Mouse (Mus musculus) lung, postnatal 0 days (tissue): ENCODE results near the gene Pde10a. TPM values are rescaled to one million over a fixed set of nuclear protein-coding genes. Genes with fewer than 3 reads are reported as not detected.
A peak's percentile ranks its signal among the peaks of the same experiment; 100 is the strongest.

ENCODE experiments used
- ATAC-seq: fragments of 200-750 bp; cut with Nextera tagmentation; 2 replicates; pipeline ENCODE4 v1.8.0; 2017; ENCODE audit warnings: moderate library complexity
- DNase-seq: peaks from one replicate; pipeline ENCODE4 v3.0.0-alpha.2; 2016; ENCODE audit warnings: low spot score
- H3K27ac ChIP-seq: fragments of 300-500 bp; sonication (generic); 2 replicates; pipeline ENCODE4 v1.5.1; 2014; ENCODE audit warnings: antibody characterized with exemption, mild to moderate bottlenecking, low read length, mixed read lengths
- H3K27me3 ChIP-seq: fragments of 300-500 bp; sonication (generic); replicated peaks from 2 replicates; pipeline ENCODE4 v1.6.1; 2014; ENCODE audit warnings: low read length, mixed read lengths; ENCODE audit not compliant: insufficient read depth
- H3K36me3 ChIP-seq: fragments of 300-500 bp; sonication (generic); 2 replicates; pipeline ENCODE4 v1.6.1; 2014; ENCODE audit warnings: low read length, mixed read lengths; ENCODE audit not compliant: insufficient read depth
- H3K4me1 ChIP-seq: fragments of 300-500 bp; sonication (generic); 2 replicates; pipeline ENCODE4 v1.6.1; 2014; ENCODE audit warnings: antibody characterized with exemption, low read depth, low read length, mixed read lengths; ENCODE audit not compliant: insufficient read depth
- H3K4me2 ChIP-seq: fragments of 300-500 bp; sonication (generic); replicated peaks from 2 replicates; pipeline ENCODE4 v1.6.1; 2014; ENCODE audit warnings: low read depth, mild to moderate bottlenecking, low read length, moderate library complexity, mixed read lengths
- H3K4me3 ChIP-seq: fragments of 300-500 bp; sonication (generic); 2 replicates; pipeline ENCODE4 v1.5.1; 2014; ENCODE audit warnings: low read depth, low read length
- H3K9ac ChIP-seq: fragments of 300-500 bp; sonication (generic); replicated peaks from 2 replicates; pipeline ENCODE4 v1.6.1; 2014; ENCODE audit warnings: low read depth, mild to moderate bottlenecking
- H3K9me3 ChIP-seq: fragments of 300-500 bp; sonication (generic); 2 replicates; pipeline ENCODE4 v1.6.1; 2016; ENCODE audit warnings: low read length, mixed read lengths
- CTCF ChIP-seq: IDR thresholded peaks from 2 replicates; pipeline ENCODE4 v1.5.1; 2016; ENCODE audit warnings: antibody characterized with exemption, mild to moderate bottlenecking
- EP300 ChIP-seq: IDR thresholded peaks from 2 replicates; pipeline ENCODE4 v1.6.1; 2016; ENCODE audit warnings: antibody characterized with exemption, mild to moderate bottlenecking, control low read depth
- WGBS: fragments of 180-500 bp; shearing (Covaris S2); extraction: QIAGEN DNeasy Blood & Tissue Kit; methylation state at CpG from one replicate; pipeline ENCODE4 v1.1.7; 2014; 5-methylcytosine and 5-hydroxymethylcytosine counted together
- polyA plus RNA-seq: library from polyadenylated mRNA; unstranded; fragments of >200 nt; fragmentation: Nextera tagmentation; extraction: Ambion mirVana; gene quantifications from 2 replicates; pipeline ENCODE4 v1.2.1, GENCODE M21; 2015

The Pde10a gene
- polyA plus RNA-seq, 1 experiment from 2014 or later: 0.86 TPM

DNA sequence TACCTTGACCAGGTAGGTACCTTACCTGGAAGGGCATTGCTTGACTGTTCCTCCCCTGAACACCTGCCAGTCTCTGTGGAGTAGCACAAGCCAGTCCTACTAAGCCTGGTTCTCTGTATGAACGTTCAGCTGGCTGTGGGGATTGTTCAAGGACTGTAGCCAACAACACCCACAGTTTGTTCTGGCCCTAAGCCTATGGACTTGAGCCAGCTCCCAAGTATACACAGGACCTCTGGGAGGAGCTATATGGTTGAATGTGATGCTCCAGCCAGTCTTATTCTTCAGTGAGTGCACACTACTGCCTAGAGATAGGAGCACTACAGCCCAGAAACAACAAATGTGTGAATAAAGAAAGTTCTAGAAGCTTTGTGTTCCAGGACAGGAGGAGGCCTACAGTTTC is 238.1 kb downstream of the Pde10a start:
- ATAC-seq (peak; percentile 14; the same call in 1 of the 2 replicates), DNase-seq (peak; percentile 17)
- Histone ChIP-seq H3K4me2 (no peak overlapping the region), H3K27ac (no peak overlapping the region), H3K27me3 (no peaks in the 10 kb centered on the region), H3K4me1 (no peaks in the 10 kb centered on the region), H3K9me3 (no peaks in the 10 kb centered on the region), H3K9ac (no peak overlapping the region), H3K4me3 (no peak overlapping the region), H3K36me3 (no peaks in the 10 kb centered on the region)
- TF ChIP-seq EP300: no peak
- no peak for TF ChIP-seq CTCF
- WGBS: 12% methylated on average over 1 of the region's 1 CpGs

DNA sequence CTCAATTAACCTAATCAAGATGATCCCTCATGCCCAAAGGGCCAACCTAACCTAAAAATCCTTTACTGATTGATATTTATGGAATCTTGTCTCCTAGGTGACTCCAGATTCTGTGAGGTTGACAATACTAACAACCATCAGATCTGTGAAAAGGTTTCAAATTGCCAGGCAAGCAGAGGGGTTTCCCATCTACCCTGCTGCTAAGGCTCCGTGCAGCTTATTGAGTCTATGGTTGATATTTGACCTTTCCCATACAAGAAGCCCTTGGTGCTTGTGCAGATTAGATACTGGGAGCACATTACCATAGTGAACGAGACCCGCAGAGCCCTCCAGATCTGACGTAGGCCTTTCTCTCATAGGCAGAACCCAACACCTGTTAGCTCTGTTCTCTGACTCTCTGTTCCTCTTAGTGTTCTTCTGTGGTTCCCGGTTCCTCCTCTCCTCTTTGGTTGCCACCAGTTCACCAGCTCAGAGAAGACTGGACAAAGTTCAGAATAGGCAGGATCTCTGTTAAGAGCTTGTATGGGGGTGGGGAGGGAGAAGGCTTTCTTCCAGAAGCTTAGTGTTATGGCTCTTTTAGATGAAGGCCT is 240.9 kb downstream of the Pde10a start:
- no peak overlapping the region for H3K4me3 ChIP-seq
- no peak overlapping the region for H3K27ac ChIP-seq
- no peaks in the 10 kb centered on the region for H3K4me1 ChIP-seq
- ATAC-seq (no peak), DNase-seq (no peak)
- H3K27me3 ChIP-seq: no peaks in the 10 kb centered on the region
- H3K9ac ChIP-seq: no peak overlapping the region
- no peaks in the 10 kb centered on the region for H3K36me3 ChIP-seq
- TF ChIP-seq EP300 (no peak), CTCF (no peak)
- H3K9me3 ChIP-seq: no peaks in the 10 kb centered on the region
- H3K4me2 ChIP-seq: no peak overlapping the region
- WGBS: 76% methylated on average over 5 of the region's 5 CpGs

- Histone ChIP-seq H3K27ac (no peak overlapping the region), H3K4me1 (no peaks in the 10 kb centered on the region), H3K4me3 (no peak overlapping the region), H3K36me3 (no peaks in the 10 kb centered on the region), H3K27me3 (no peaks in the 10 kb centered on the region), H3K9ac (no peak overlapping the region), H3K9me3 (no peaks in the 10 kb centered on the region), H3K4me2 (no peak overlapping the region)
- DNase-seq (no peak), ATAC-seq (no peak)
- 55% methylated on average over 1 of the region's 1 CpGs for WGBS
- TF ChIP-seq EP300 (no peak), CTCF (no peak)
Observed at GRCm38 (mm10) chr17:8769155-8769554, 244.0 kb downstream of the Pde10a start.

DNA sequence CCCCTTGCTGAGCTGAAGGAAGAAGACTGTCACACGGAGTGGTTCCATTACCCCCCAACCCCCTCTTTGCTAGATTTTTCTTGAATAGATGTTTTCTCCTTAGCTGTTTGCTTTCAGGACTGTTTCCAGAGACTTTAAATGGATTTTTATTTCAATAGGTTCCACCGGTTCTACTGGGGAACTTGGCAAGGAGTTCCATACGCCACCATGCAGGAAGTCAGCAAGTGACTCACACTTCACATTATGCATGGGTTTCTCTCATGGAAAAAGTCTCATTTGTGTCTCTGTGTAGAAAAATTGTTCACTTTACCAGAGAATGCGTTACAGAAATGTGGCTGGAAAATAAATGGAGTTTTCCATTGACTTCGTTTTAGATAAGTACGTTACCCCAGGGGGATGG is 248.2 kb downstream of the Pde10a start:
- no peak overlapping the region for H3K9ac ChIP-seq
- H3K4me2 ChIP-seq: no peak overlapping the region
- no peaks in the 10 kb centered on the region for H3K27me3 ChIP-seq
- ATAC-seq (no peak), DNase-seq (no peak)
- no peaks in the 10 kb centered on the region for H3K4me1 ChIP-seq
- WGBS: 71% methylated on average over 6 of the region's 6 CpGs
- TF ChIP-seq EP300 (no peak), CTCF (no peak)
- H3K36me3 ChIP-seq: no peaks in the 10 kb centered on the region
- H3K9me3 ChIP-seq: no peaks in the 10 kb centered on the region
- no peak overlapping the region for H3K4me3 ChIP-seq
- no peak overlapping the region for H3K27ac ChIP-seq

DNA sequence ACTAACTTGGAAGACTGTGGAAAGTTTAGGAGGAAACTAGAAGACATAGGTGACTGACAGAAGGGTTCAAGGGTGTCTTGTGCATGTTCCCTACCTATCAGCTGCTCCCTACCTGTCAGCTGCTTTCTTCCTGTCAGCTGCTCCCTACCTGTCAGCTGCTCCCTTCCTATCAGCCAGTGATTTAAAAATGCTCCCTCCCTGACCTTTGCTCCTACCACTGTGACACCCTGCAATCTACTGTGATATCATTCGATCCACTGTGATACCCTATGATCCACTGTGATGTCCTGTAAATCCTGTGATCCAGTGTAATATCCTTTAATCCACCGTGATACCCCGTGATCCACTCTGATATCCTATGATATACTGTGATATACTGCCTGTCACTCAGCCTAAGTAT is 249.1 kb downstream of the Pde10a start:
- Histone ChIP-seq H3K9ac (no peak overlapping the region), H3K4me1 (no peaks in the 10 kb centered on the region), H3K4me2 (no peak overlapping the region), H3K4me3 (no peak overlapping the region), H3K27ac (no peak overlapping the region), H3K9me3 (no peaks in the 10 kb centered on the region), H3K36me3 (no peaks in the 10 kb centered on the region), H3K27me3 (no peaks in the 10 kb centered on the region)
- TF ChIP-seq EP300 (no peak), CTCF (no peak)
- no peak for DNase-seq
- ATAC-seq: no peak
- WGBS: 69% methylated on average over 3 of the region's 3 CpGs

GRCm38 (mm10) chr17:8775571-8776161 is 250.5 kb downstream of the Pde10a start:
- no peak for ATAC-seq
- no peaks in the 10 kb centered on the region for H3K36me3 ChIP-seq
- H3K27me3 ChIP-seq: no peaks in the 10 kb centered on the region
- no peak for TF ChIP-seq CTCF
- TF ChIP-seq EP300: no peak
- 72% methylated on average over 11 of the region's 11 CpGs for WGBS
- H3K4me2 ChIP-seq: no peak overlapping the region
- H3K4me3 ChIP-seq: no peak overlapping the region
- no peak overlapping the region for H3K9ac ChIP-seq
- no peaks in the 10 kb centered on the region for H3K4me1 ChIP-seq
- DNase-seq: no peak
- no peaks in the 10 kb centered on the region for H3K9me3 ChIP-seq
- no peak overlapping the region for H3K27ac ChIP-seq

- Histone ChIP-seq H3K27ac (no peak overlapping the region), H3K4me2 (no peak overlapping the region), H3K27me3 (no peaks in the 10 kb centered on the region), H3K4me1 (no peaks in the 10 kb centered on the region), H3K4me3 (no peak overlapping the region), H3K9me3 (no peaks in the 10 kb centered on the region), H3K36me3 (no peaks in the 10 kb centered on the region), H3K9ac (no peak overlapping the region)
- ATAC-seq (no peak), DNase-seq (no peak)
- no peak for TF ChIP-seq EP300
- no peak for TF ChIP-seq CTCF
- whole genome bisulfite sequencing: 85% methylated on average over 6 of the region's 6 CpGs
Observed at GRCm38 (mm10) chr17:8777710-8778109, 252.5 kb downstream of the Pde10a start.
